Mouse (Mus musculus): ENCODE measurements around the gene P4ha3.

GRCm38 (mm10) chr7:100364888-100365287 is 79.6 kb downstream of the P4ha3 start:
- no peak for TF ChIP-seq CTCF (IDR thresholded peaks at IDR 0.05; ENCODE audit: low read depth)
- TF ChIP-seq EP300 (IDR thresholded peaks at IDR 0.05; ENCODE audit: low read depth): no peak

Data from liver, embryonic 14.5 days (tissue).